Mouse (Mus musculus) liver, embryonic 15.5 days (tissue): ENCODE results near the gene Axin2. TPM values are rescaled to one million over a fixed set of nuclear protein-coding genes. Genes with fewer than 3 reads are reported as not detected.

Experiments
- ATAC-seq: fragments of 200-750 bp; cut with Nextera tagmentation; 2 replicates; pipeline ENCODE4 v1.8.0; 2017; ENCODE audit warnings: moderate number of reproducible peaks, mild to moderate bottlenecking, moderate library complexity; ENCODE audit not compliant: insufficient read depth
- H3K27ac ChIP-seq: fragments of 300-500 bp; sonication (generic); replicated peaks from 2 replicates; pipeline ENCODE4 v1.5.1; 2015; ENCODE audit warnings: mild to moderate bottlenecking, inconsistent platforms
- H3K27me3 ChIP-seq: fragments of 300-500 bp; sonication (generic); 2 replicates; pipeline ENCODE4 v1.6.1; 2015; ENCODE audit warnings: mild to moderate bottlenecking, inconsistent platforms
- H3K36me3 ChIP-seq: fragments of 300-500 bp; sonication (generic); replicated peaks from 2 replicates; pipeline ENCODE4 v1.6.1; 2015; ENCODE audit warnings: moderate library complexity, mild to moderate bottlenecking, inconsistent platforms
- H3K4me1 ChIP-seq: fragments of 300-500 bp; sonication (generic); replicated peaks from 2 replicates; pipeline ENCODE4 v1.6.1; 2015; ENCODE audit warnings: inconsistent platforms
- H3K4me2 ChIP-seq: fragments of 300-500 bp; sonication (generic); 2 replicates; pipeline ENCODE4 v1.6.1; 2015; ENCODE audit warnings: moderate library complexity, mild to moderate bottlenecking, inconsistent platforms
- H3K4me3 ChIP-seq: fragments of 300-500 bp; sonication (generic); replicated peaks from 2 replicates; pipeline ENCODE4 v1.5.1; 2015; ENCODE audit warnings: mild to moderate bottlenecking, inconsistent platforms
- H3K9ac ChIP-seq: fragments of 300-500 bp; sonication (generic); 2 replicates; pipeline ENCODE4 v1.6.1; 2015; ENCODE audit warnings: moderate library complexity, mild to moderate bottlenecking, inconsistent platforms
- H3K9me3 ChIP-seq: fragments of 300-500 bp; sonication (generic); replicated peaks from 2 replicates; pipeline ENCODE4 v1.6.1; 2016; ENCODE audit warnings: inconsistent platforms
- WGBS: fragments of 180-500 bp; shearing (Covaris S2); methylation state at CpG from one replicate; pipeline ENCODE4 v1.1.7; 2015; ENCODE audit warnings: mixed read lengths; ENCODE audit not compliant: insufficient replicate concordance; 5-methylcytosine and 5-hydroxymethylcytosine counted together
- polyA plus RNA-seq: library from polyadenylated mRNA; unstranded; fragments of >200 nt; fragmentation: Nextera tagmentation; extraction: Ambion mirVana; gene quantifications from 2 replicates; pipeline ENCODE4 v1.2.1, GENCODE M21; 2015

The Axin2 gene
- polyA plus RNA-seq, 1 experiment from 2014 or later: 0.10 TPM

DNA sequence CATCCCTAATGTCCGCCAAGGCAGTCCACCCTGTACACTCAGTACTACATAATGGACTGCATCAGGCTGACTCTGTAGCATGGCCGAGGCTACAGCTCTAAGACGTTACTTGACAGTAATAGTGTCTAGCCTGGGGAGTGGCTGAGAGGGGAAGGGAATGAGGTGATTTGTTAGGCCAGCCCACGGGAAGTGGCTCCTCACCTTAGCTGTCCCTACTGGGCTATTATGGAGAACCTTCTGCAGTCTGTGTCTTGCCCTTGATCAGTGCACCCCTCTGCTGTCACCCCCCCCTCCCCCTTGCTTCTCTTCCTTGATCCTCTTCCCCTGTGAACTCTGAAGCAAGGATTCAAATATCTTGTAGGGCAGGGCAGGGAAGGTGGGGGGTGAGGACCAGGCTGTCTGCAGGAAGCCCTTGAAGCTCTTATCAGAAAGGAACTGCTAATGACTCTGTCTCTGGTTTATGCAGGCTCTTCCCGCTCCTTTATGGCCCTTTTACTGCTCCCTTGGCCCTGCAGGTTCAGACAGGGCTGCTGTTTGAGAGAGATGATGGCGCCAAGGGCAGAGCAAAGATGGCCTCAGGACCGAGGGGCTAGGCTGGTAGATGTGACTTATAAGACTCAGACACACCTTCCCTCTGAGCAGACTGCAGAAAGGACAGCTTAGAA, 13.4 kb upstream of the Axin2 start:
- H3K36me3 ChIP-seq: no peaks in the 10 kb centered on the region
- H3K4me1 ChIP-seq: peaks cover 10% of the 10 kb centered on the region
- no peak overlapping the region for H3K4me3 ChIP-seq
- peaks cover 30% of the 10 kb centered on the region for H3K27me3 ChIP-seq
- no peak for ATAC-seq
- 27% methylated on average over 7 of the region's 7 CpGs for WGBS
- H3K9ac ChIP-seq: no peak overlapping the region
- H3K9me3 ChIP-seq: no peaks in the 10 kb centered on the region
- no peak overlapping the region for H3K27ac ChIP-seq
- H3K4me2 ChIP-seq: no peak overlapping the region

DNA sequence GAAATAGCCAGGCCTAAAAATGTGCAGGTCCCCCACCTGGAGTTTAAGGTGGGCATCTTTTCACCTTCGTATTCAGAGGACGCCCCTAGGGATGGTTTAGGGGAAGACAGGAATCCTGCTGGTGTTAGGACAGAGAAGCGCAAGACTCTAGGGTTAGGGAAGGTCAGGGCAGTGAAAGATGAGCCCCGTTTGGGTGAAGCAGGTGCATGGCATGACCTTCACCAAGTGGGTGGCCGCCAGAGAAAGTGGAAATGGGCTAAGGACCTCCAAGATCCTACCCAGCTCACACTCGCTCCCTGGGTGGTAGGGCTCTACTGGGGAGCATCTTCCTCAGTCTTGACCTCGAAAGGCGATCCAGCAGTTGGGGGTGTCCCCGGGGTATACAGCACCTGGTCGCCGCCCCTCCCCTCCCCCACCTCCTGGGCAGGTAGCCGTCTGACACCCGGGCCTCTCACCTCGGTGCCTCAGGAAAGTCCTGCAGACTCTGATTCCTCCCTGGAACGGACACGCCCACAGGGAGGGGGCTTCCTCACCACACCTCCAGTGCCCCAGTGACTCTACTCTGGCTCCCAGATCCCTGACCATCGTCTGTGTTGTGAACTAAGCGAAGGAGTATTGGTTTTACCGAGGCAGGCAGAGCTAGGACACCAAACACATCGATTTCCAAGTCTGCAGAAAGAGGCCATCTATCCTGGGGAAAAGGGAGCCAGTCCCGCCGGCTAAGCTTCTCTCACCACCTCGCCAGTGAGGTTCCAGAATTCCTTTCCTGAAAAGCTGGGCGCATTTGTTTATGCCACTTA, 10.6 kb upstream of the Axin2 start:
- 4% methylated on average over 24 of the region's 24 CpGs for WGBS
- no peaks in the 10 kb centered on the region for H3K36me3 ChIP-seq
- no peak overlapping the region for H3K9ac ChIP-seq
- H3K27ac ChIP-seq: no peak overlapping the region
- ATAC-seq: no peak
- no peak overlapping the region for H3K4me3 ChIP-seq
- no peaks in the 10 kb centered on the region for H3K9me3 ChIP-seq
- peak overlapping the region; percentile 34 for H3K4me2 ChIP-seq
- H3K4me1 ChIP-seq: peaks cover 10% of the 10 kb centered on the region
- peaks cover 30% of the 10 kb centered on the region for H3K27me3 ChIP-seq

DNA sequence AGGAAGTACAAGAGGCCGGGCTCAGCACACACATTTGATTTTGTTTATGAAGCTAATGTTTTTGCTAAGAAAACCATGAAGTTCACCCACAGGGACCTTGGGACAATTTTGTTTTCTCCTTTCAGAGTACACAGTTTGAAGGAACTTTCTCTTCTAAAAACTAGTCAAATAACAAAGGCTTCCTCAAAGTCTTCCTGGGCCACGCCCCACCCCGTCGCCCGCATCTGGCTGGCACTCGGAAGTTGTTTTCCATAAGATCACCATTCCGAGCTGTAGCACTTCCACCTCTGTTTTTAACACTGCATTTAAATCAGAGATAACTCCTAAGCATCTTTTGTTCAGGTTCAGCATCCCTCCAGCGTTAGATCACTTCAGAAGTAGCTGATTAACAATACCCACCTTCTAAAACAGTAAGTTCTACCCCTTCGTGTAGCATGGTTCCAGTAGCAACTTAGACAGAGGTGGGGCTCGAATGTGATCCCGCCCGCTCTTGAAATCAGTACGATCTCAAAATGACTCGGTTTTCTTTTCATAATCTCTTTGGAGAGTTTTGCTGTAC, 9.7 kb upstream of the Axin2 start:
- H3K4me1 ChIP-seq: peaks cover 10% of the 10 kb centered on the region
- ATAC-seq: no peak
- peak overlapping the region; percentile 32 for H3K4me2 ChIP-seq
- H3K9me3 ChIP-seq: no peaks in the 10 kb centered on the region
- H3K9ac ChIP-seq: no peak overlapping the region
- no peak overlapping the region for H3K4me3 ChIP-seq
- H3K27me3 ChIP-seq: peaks cover 30% of the 10 kb centered on the region
- no peaks in the 10 kb centered on the region for H3K36me3 ChIP-seq
- no peak overlapping the region for H3K27ac ChIP-seq
- WGBS: 1% methylated on average over 14 of the region's 14 CpGs

DNA sequence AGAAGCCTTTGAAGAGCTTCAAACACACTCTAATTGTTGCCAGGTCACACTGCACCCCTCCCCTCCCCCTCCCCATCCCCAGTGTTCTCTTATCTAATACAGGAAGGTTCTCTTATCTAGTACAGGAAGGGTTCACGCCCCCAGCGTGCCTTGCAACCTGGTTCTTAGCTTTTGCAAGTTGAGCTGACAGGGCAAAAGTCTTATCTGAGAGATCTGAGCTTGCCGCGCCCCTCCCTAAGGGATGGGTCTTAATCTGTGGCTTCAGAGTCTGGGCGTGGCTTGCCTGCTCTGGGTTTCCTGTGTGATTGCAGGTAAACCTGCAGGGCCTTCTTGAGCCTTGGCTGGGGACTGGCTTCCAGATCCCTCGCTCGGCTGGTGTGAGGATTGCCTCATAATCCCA, 9.2 kb upstream of the Axin2 start:
- peaks cover 30% of the 10 kb centered on the region for H3K27me3 ChIP-seq
- H3K9ac ChIP-seq: no peak overlapping the region
- H3K36me3 ChIP-seq: no peaks in the 10 kb centered on the region
- no peak overlapping the region for H3K27ac ChIP-seq
- H3K4me1 ChIP-seq: peaks cover 10% of the 10 kb centered on the region
- 4% methylated on average over 7 of the region's 7 CpGs for WGBS
- no peaks in the 10 kb centered on the region for H3K9me3 ChIP-seq
- no peak for ATAC-seq
- no peak overlapping the region for H3K4me3 ChIP-seq
- H3K4me2 ChIP-seq: peak overlapping the region; percentile 32

DNA sequence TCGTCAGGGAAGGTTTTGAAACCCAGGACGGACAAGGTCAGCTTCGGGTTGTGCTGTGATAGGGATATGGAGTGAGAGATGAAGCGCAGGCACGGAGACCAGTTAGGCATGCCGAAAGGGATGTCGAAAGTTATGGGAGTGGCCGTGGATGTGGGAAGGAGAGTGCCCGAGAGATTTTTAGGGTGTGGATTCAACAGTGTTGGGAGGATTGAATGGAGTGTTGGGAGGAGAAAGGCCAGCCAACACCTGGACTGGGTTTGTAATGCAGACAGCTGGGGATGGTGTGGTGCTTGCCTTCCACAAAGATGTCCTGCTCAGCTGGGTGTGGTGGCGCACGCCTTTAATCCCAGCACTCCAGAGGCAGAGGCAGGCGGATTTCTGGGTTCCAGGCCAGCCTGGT, 8.0 kb upstream of the Axin2 start:
- no peak overlapping the region for H3K27ac ChIP-seq
- H3K4me2 ChIP-seq: no peak overlapping the region
- ATAC-seq: no peak
- H3K9me3 ChIP-seq: no peaks in the 10 kb centered on the region
- H3K36me3 ChIP-seq: no peaks in the 10 kb centered on the region
- peaks cover 33% of the 10 kb centered on the region for H3K27me3 ChIP-seq
- H3K9ac ChIP-seq: no peak overlapping the region
- 79% methylated on average over 12 of the region's 12 CpGs for WGBS
- peaks cover 10% of the 10 kb centered on the region for H3K4me1 ChIP-seq
- no peak overlapping the region for H3K4me3 ChIP-seq

DNA sequence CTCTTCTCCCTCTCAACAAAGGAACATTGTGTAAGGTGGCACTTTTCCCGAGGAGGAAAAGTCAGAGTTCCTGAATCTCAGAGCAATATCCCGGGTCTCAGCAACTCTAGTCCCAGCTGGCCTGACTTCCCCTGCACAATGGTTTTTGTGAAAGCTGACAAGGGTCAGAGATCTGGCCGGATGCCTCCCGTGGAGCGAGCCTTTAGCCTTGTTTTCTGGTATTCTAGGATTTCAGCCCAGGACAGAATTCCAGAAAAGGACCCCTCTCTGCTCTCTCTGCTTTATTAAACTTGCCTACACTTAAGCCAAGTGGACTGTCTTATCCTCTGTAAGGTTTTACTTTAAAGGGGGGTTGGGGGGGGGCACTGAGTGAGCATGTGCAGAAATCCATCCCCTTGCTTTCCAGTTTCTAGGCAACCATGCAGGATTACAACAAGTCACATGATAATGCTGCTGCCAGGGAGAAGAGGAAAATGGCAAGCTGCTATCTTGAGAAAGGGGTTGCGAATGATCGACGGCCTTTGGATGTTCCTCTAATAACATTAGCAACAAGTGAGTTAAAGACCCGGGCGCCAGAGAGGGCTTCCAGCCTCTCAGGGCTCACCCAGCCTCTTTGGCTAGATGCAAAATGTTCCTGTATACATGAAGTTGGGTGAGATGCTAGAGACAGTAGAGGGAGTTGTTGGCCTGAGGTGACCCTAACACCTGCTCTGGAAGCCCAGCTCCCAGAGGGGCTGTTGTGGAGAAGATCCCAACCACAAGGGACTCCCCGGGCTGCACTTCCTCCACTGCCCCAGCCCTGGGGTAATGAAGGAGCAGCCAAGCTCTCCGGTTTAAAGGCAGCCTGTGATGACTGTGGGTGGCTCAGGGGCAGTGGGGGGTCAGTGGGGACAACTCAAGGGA, 2.5 kb upstream of the Axin2 start:
- peaks cover 53% of the 10 kb centered on the region for H3K27me3 ChIP-seq
- no peaks in the 10 kb centered on the region for H3K9me3 ChIP-seq
- H3K27ac ChIP-seq: no peak overlapping the region
- no peaks in the 10 kb centered on the region for H3K36me3 ChIP-seq
- no peak overlapping the region for H3K4me3 ChIP-seq
- ATAC-seq: no peak
- no peak overlapping the region for H3K9ac ChIP-seq
- WGBS: 33% methylated on average over 12 of the region's 12 CpGs
- H3K4me2 ChIP-seq: no peak overlapping the region
- peaks cover 6% of the 10 kb centered on the region; the same call in 1 of the 2 replicates for H3K4me1 ChIP-seq

DNA sequence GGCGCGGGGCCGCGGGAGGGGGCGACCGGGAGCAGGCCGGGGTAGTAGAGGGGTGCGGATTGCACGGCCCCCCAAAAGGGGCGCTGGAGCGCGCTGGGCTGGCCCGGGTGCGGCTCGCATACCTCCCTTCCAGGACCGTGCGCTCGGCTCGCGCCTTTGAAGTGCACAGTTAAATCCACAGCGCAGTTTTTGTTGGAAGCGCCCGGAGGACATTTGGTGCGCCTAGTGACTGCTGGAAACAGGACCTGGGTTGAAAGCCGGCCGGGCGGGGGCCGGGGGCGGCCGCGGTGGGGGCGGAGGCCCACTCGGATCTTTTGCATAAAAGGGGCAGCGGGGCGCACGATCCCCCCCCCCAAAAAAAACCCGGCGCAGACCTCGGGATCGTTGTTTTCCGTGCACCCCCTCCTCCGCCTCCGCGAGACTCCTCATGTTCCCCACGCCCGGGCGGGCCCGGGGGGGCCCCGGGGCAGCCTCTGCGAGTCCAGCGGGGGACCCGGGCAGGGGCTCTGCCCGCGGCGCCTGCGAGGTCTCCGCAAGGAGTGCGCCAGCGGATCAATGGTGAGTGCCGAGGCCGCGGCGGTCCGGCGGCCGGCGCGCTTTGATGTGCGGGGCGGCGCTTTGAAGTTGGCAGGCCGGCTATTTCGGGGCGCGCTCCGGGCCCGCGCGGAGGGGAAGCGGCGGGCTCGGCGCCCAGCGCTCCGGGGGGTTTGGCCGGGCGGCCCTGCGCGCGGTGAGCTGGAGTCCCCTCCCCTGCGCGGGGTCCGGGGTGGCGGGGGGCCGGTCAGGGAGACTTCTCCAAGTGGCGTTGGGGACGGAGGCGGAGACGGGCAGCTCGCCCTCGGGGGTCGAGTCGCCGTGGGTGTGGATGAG, 722 bp downstream of the Axin2 start:
- peak overlapping the region; percentile 43; the same call in 1 of the 2 replicates for H3K9ac ChIP-seq
- under 1% methylated on average over 102 of the region's 104 CpGs for WGBS
- peak; percentile 74 for ATAC-seq
- peak overlapping the region; percentile 78 for H3K27ac ChIP-seq
- H3K36me3 ChIP-seq: no peaks in the 10 kb centered on the region
- H3K4me2 ChIP-seq: peak overlapping the region; percentile 77
- peaks cover 81% of the 10 kb centered on the region for H3K27me3 ChIP-seq
- peak overlapping the region; percentile 62 for H3K4me3 ChIP-seq
- H3K4me1 ChIP-seq: peaks cover 6% of the 10 kb centered on the region; the same call in 1 of the 2 replicates
- H3K9me3 ChIP-seq: no peaks in the 10 kb centered on the region

DNA sequence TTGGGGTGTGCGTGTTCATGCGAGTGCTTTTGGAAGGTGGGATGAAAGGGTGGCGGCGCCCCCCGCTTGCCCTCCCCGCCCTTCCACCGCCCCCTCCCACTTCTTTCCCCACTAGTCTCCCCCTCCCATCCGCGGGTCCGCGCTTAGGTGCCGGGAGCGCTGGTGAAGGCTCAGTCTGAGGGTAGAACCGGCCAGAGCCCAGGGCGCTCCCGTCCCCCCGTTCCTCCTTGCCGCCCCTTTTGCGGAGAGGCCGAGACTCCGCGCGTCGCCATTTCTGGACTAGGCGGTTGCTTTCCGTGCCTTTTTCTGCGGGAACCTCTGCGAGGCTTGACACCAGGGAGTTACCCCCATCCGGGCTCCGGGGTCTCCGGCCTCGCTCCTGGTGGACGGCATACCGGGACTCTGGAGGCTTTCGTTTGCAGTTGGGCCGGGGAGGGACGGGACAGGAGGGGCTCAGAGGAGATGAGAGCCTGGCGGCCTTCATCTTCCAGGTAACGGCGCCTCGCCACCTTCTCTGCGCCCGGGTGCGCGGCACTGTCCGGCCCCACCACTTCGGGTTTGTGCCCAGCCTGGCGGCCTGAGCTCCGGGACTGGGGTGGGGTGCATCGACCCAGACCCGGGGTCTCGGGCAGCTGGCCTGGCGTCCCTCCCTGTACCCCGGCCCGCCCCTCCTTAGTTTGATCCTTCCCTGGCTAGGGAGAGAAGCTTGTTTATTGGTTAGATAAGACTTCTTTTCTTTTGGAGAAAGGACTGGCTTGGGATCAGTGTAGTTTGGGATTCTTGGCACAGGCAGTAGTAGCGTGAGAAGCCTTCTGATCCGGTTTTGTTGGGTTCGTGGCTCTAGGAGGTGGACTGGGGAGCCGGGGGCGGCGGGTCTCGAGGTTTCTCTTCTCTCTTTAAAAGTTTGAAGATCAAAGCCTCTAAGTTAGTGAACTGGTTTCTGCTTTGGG, 1.6 kb downstream of the Axin2 start:
- Histone ChIP-seq H3K4me3 (peak overlapping the region; percentile 62), H3K4me1 (peaks cover 6% of the 10 kb centered on the region; the same call in 1 of the 2 replicates), H3K36me3 (no peaks in the 10 kb centered on the region), H3K27me3 (peaks cover 81% of the 10 kb centered on the region), H3K4me2 (peak overlapping the region; percentile 77), H3K9ac (peak overlapping the region; percentile 43; the same call in 1 of the 2 replicates), H3K9me3 (no peaks in the 10 kb centered on the region), H3K27ac (no peak overlapping the region)
- WGBS: under 1% methylated on average over 56 of the region's 62 CpGs
- no peak for ATAC-seq

DNA sequence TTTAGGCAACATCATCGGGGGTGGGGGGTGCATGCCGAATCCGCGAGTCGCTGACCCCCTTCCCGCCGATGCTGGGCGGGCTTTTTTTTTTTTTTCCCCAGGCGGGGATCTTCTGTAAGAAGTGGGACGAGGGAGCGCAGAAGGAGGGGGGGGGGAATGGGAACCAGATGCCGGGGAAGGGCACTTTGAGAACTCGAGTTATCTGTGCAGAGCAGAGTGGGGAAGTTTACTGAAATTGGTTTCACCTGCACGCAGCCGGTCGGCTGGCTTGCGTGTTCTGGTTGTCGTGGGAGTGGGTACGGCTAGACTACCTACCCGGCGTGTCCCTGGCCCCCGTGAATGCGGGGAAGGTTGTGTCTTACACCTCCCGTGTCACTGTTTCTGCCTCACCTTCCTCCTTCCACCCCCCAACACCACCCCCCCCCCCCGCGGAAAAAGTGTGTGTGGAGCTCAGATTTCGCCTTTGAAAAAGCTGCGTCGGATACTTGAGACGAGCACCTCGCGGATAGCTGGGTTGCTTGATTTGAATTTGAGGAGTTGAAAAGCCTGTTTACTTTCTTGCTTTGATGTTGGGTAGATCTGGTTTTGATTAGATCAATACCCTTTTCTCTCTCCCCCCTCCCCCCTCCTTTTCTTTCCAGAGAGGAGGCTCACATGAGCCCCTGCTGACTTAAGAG, 2.5 kb downstream of the Axin2 start:
- peak overlapping the region; percentile 62 for H3K4me3 ChIP-seq
- ATAC-seq: no peak
- no peak overlapping the region for H3K9ac ChIP-seq
- WGBS: 2% methylated on average over 32 of the region's 32 CpGs
- H3K27ac ChIP-seq: no peak overlapping the region
- H3K4me2 ChIP-seq: peak overlapping the region; percentile 77
- H3K36me3 ChIP-seq: no peaks in the 10 kb centered on the region
- peaks cover 73% of the 10 kb centered on the region for H3K27me3 ChIP-seq
- no peaks in the 10 kb centered on the region for H3K9me3 ChIP-seq
- peaks cover 6% of the 10 kb centered on the region; the same call in 1 of the 2 replicates for H3K4me1 ChIP-seq
